Mouse (Mus musculus) myocyte (in vitro differentiated cells): ENCODE results near the gene Tmem87b. TPM values are rescaled to one million over a fixed set of nuclear protein-coding genes. Genes with fewer than 3 reads are reported as not detected.

ENCODE experiments used
- H3K27me3 ChIP-seq: one replicate; pipeline ENCODE4 v1.6.1; 2011; ENCODE audit not compliant: control insufficient read depth, insufficient read depth, insufficient read length
- H3K36me3 ChIP-seq: one replicate; pipeline ENCODE4 v1.6.1; 2011; ENCODE audit not compliant: control insufficient read depth, insufficient read depth
- H3K4me2 ChIP-seq: one replicate; pipeline ENCODE4 v1.6.1; 2011; ENCODE audit warnings: low read depth, control low read depth
- H3K4me3 ChIP-seq: one replicate; pipeline ENCODE4 v1.5.1; 2011; ENCODE audit warnings: mild to moderate bottlenecking, control low read depth, moderate library complexity
- H3K79me2 ChIP-seq: one replicate; pipeline ENCODE4 v1.6.1; 2011; ENCODE audit not compliant: control insufficient read depth, insufficient read depth
- H3ac ChIP-seq: one replicate; pipeline ENCODE4 v1.6.1; 2011; ENCODE audit not compliant: control insufficient read depth, insufficient read length
- CEBPB ChIP-seq: IDR thresholded peaks from 2 replicates; pipeline ENCODE4 v1.6.1; 2011; ENCODE audit warnings: mild to moderate bottlenecking, moderate library complexity; ENCODE audit not compliant: poor library complexity, insufficient read depth, severe bottlenecking
- E2F4 ChIP-seq: IDR thresholded peaks from one replicate; pipeline ENCODE4 v1.6.1; 2011; ENCODE audit warnings: mild to moderate bottlenecking, control low read depth, moderate library complexity; ENCODE audit not compliant: insufficient read depth
- MAX ChIP-seq: IDR thresholded peaks from one replicate; pipeline ENCODE4 v1.6.1; 2011; ENCODE audit warnings: low read depth, mild to moderate bottlenecking, control low read depth
- MYOD1 ChIP-seq, 3 experiments: IDR thresholded peaks; one replicate each; pipeline ENCODE4 v1.6.1; 2011; ENCODE audit warnings: control low read depth in 2 of 3, low read depth in 2 of 3, mild to moderate bottlenecking in 2 of 3, moderate library complexity in 1 of 3; ENCODE audit not compliant: insufficient read length in 2 of 3, control insufficient read depth in 1 of 3
- MYOG ChIP-seq, 3 experiments: IDR thresholded peaks; one replicate each; pipeline ENCODE4 v1.6.1; 2011; ENCODE audit warnings: control low read depth in 2 of 3, low read depth in 2 of 3, mild to moderate bottlenecking in 2 of 3; ENCODE audit not compliant: insufficient read length in 2 of 3, control insufficient read depth in 1 of 3, insufficient read depth in 1 of 3
- POLR2A ChIP-seq: IDR thresholded peaks from one replicate; pipeline ENCODE4 v1.6.1; 2011; ENCODE audit warnings: low read depth, mild to moderate bottlenecking, control low read depth, moderate library complexity; ENCODE audit not compliant: insufficient read length
- POLR2AphosphoS2 ChIP-seq: IDR thresholded peaks from one replicate; pipeline ENCODE4 v1.6.1; 2011; ENCODE audit warnings: low read depth, control low read depth; ENCODE audit not compliant: insufficient read length
- REST ChIP-seq: IDR thresholded peaks from one replicate; pipeline ENCODE4 v1.6.1; 2011; ENCODE audit warnings: mild to moderate bottlenecking, control low read depth, moderate library complexity; ENCODE audit not compliant: insufficient read depth, insufficient read length
- SRF ChIP-seq: IDR thresholded peaks from one replicate; pipeline ENCODE4 v1.6.1; 2011; ENCODE audit warnings: low read depth; ENCODE audit not compliant: control insufficient read depth, insufficient read length
- TCF12 ChIP-seq: IDR thresholded peaks from one replicate; pipeline ENCODE4 v1.6.1; 2011; ENCODE audit warnings: mild to moderate bottlenecking, control low read depth; ENCODE audit not compliant: poor library complexity, insufficient read depth, severe bottlenecking
- TCF3 ChIP-seq: IDR thresholded peaks from one replicate; pipeline ENCODE4 v1.6.1; 2011; ENCODE audit warnings: low read depth, control low read depth; ENCODE audit not compliant: insufficient read length
- USF1 ChIP-seq: IDR thresholded peaks from one replicate; pipeline ENCODE4 v1.6.1; 2011; ENCODE audit warnings: low read depth, mild to moderate bottlenecking, control low read depth, moderate library complexity
- polyA plus RNA-seq: library from polyadenylated mRNA; unstranded; fragments of >200 nt; fragmentation: generic; extraction: Trizol; gene quantifications from one replicate; pipeline ENCODE4 v1.2.1, GENCODE M21; 2012; ENCODE audit warnings: missing spikeins

Gene Tmem87b
- polyA plus RNA-seq, 1 experiment, result 5.4 TPM

DNA sequence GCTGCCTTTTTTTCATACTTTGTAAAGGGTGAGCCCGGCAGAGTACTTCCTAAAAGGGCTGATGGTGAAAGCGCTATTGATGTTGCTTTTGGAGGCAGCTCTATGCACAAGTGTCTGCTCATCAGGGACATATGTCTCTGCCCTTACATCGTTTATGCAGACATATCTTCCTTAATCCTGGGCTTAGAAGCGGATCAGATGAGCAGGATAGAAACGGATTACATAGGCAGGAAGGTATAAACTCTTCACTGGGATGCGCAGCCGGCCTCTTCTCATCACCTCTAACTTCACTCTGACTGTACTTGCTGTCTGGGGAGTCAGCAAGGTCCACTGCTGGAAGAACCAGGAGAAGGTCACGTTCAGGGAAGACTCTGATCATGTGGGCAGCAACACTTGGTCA is 19.6 kb downstream of the Tmem87b start:
- H3K4me2 ChIP-seq, result no peak overlapping the region
- no peak overlapping the region for H3ac ChIP-seq
- no peak overlapping the region for H3K4me3 ChIP-seq
- TF ChIP-seq E2F4, result no peak
- no peak for TF ChIP-seq USF1
- TF ChIP-seq MAX, result no peak
- no peak for TF ChIP-seq MYOD1 (IDR thresholded peaks at IDR 0.05; ENCODE audit: control insufficient read depth in 1 of 3, insufficient read length in 2 of 3, low read depth in 2 of 3)
- TF ChIP-seq TCF3, result no peak
- no peak for TF ChIP-seq POLR2AphosphoS2
- no peak for TF ChIP-seq POLR2A
- no peak for TF ChIP-seq CEBPB
- no peak for TF ChIP-seq REST
- TF ChIP-seq SRF, result no peak
- no peak for TF ChIP-seq TCF12
- TF ChIP-seq MYOG (IDR thresholded peaks at IDR 0.05; ENCODE audit: control insufficient read depth in 1 of 3, insufficient read depth in 1 of 3, insufficient read length in 2 of 3, low read depth in 2 of 3), result no peak
- peaks cover 59% of the 10 kb centered on the region for H3K36me3 ChIP-seq
- H3K79me2 ChIP-seq, result no peaks in the 10 kb centered on the region
- H3K27me3 ChIP-seq, result no peaks in the 10 kb centered on the region

DNA sequence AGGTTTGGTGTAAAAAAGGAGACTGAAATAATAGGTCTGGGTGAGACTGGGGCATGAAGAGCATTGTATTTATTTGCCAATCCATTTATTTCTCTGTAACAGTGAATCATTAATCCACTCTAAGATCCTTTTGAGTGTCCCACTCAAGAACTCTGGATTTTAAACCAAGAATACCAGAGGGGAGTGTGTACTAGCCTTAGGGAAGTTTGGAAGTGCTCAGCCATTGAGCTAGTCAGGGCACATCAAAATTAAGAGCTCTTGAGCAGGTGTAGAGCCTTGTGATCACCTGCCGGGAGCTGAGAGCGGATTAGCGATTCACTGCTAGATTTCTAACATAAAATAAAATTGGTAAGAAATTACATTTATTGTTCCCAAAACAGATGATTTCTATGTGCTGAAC is 20.7 kb downstream of the Tmem87b start:
- TF ChIP-seq POLR2AphosphoS2, result no peak
- TF ChIP-seq E2F4, result no peak
- TF ChIP-seq MAX, result no peak
- no peak for TF ChIP-seq MYOD1 (IDR thresholded peaks at IDR 0.05; ENCODE audit: control insufficient read depth in 1 of 3, insufficient read length in 2 of 3, low read depth in 2 of 3)
- no peak for TF ChIP-seq POLR2A
- TF ChIP-seq TCF3, result no peak
- no peak for TF ChIP-seq CEBPB
- TF ChIP-seq TCF12, result no peak
- H3K4me2 ChIP-seq, result no peak overlapping the region
- H3ac ChIP-seq, result no peak overlapping the region
- no peaks in the 10 kb centered on the region for H3K27me3 ChIP-seq
- no peak overlapping the region for H3K4me3 ChIP-seq
- peaks cover 61% of the 10 kb centered on the region for H3K36me3 ChIP-seq
- H3K79me2 ChIP-seq, result no peaks in the 10 kb centered on the region

DNA sequence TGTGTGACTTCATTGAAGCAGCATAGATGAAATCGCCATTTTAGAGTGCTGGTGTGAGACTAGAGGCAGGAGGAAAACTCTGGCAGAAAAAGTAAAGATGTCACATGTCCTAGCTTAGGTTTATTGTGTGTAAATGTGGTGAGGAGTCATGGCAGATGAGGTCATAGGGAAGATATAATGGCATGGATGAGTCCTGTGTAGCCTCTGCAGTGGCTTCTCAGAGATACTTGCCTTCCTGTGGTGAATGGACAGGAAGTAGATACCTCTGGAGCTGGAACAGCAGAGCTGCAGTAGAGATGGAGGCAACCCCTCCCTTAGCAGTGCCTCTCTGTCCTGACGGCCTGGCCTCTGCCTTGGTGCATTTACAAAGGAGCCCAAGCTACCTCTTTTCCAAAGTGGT is 21.6 kb downstream of the Tmem87b start:
- Histone ChIP-seq H3K27me3 (no peaks in the 10 kb centered on the region), H3K79me2 (no peaks in the 10 kb centered on the region), H3ac (no peak overlapping the region), H3K4me3 (no peak overlapping the region), H3K4me2 (no peak overlapping the region), H3K36me3 (peaks cover 60% of the 10 kb centered on the region)
- TF ChIP-seq MAX (no peak), MYOD1 (IDR thresholded peaks at IDR 0.05; ENCODE audit: control insufficient read depth in 1 of 3, insufficient read length in 2 of 3, low read depth in 2 of 3) (no peak), CEBPB (no peak), TCF12 (no peak), SRF (no peak), REST (no peak), POLR2A (no peak), USF1 (no peak), TCF3 (no peak), MYOG (IDR thresholded peaks at IDR 0.05; ENCODE audit: control insufficient read depth in 1 of 3, insufficient read depth in 1 of 3, insufficient read length in 2 of 3, low read depth in 2 of 3) (no peak), POLR2AphosphoS2 (no peak), E2F4 (no peak)

DNA sequence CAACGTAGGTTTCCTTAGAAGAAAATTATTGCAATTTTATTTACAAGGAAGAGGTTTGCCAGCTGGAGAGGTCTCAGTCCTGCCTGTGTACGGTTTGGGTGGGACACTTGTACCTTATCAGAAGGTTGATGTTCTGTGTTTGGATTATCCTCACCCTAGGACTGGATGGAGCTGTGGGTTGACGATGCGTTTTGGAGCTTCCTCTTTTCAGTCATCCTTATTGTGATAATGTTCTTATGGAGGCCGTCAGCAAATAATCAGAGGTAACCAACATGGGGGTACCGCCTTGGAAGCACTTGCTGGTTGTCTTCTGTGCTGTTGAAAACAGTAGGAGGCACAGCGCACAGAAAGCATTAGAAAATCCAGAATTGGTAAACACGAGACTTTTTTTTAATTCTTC is 24.5 kb downstream of the Tmem87b start:
- Histone ChIP-seq H3K79me2 (no peaks in the 10 kb centered on the region), H3K36me3 (peaks cover 56% of the 10 kb centered on the region), H3K4me3 (no peak overlapping the region), H3K4me2 (no peak overlapping the region), H3K27me3 (no peaks in the 10 kb centered on the region), H3ac (no peak overlapping the region)
- TF ChIP-seq MYOG (IDR thresholded peaks at IDR 0.05; ENCODE audit: control insufficient read depth in 1 of 3, insufficient read depth in 1 of 3, insufficient read length in 2 of 3, low read depth in 2 of 3) (no peak), REST (no peak), TCF12 (no peak), MYOD1 (IDR thresholded peaks at IDR 0.05; ENCODE audit: control insufficient read depth in 1 of 3, insufficient read length in 2 of 3, low read depth in 2 of 3) (no peak), POLR2AphosphoS2 (no peak), MAX (no peak), E2F4 (no peak), SRF (no peak), USF1 (no peak), POLR2A (no peak), TCF3 (no peak), CEBPB (no peak)

DNA sequence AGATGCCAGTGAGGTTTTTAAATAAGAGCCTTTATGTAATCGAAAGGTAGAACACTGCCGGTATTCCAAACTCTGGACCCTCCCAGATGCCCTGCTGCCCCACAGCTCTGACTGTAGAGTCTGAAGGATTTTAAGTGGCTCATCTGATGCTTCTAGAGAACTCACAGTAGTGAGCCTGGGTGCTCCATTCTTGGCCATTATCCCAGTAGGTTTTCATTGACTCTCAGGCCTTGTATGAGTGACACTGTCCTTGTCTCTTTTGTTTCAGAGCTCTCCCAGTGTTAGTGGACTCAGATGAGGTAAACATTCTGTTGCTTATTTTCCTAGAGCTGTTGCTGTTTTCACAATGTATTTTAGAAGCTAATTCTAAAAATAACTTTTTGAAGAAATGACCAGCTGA is 32.1 kb downstream of the Tmem87b start:
- no peak for TF ChIP-seq SRF
- TF ChIP-seq MYOD1 (IDR thresholded peaks at IDR 0.05; ENCODE audit: control insufficient read depth in 1 of 3, insufficient read length in 2 of 3, low read depth in 2 of 3), result no peak
- TF ChIP-seq E2F4, result no peak
- no peak for TF ChIP-seq TCF12
- no peak for TF ChIP-seq TCF3
- no peak for TF ChIP-seq MYOG (IDR thresholded peaks at IDR 0.05; ENCODE audit: control insufficient read depth in 1 of 3, insufficient read depth in 1 of 3, insufficient read length in 2 of 3, low read depth in 2 of 3)
- TF ChIP-seq POLR2A, result no peak
- no peak for TF ChIP-seq CEBPB
- no peak for TF ChIP-seq REST
- TF ChIP-seq POLR2AphosphoS2, result no peak
- TF ChIP-seq MAX, result no peak
- TF ChIP-seq USF1, result no peak
- Histone ChIP-seq H3K27me3 (no peaks in the 10 kb centered on the region), H3K36me3 (peaks cover 17% of the 10 kb centered on the region), H3ac (no peak overlapping the region), H3K4me2 (no peak overlapping the region), H3K79me2 (no peaks in the 10 kb centered on the region), H3K4me3 (no peak overlapping the region)
